Mouse (Mus musculus) cerebellum, adult 2 months (tissue): ENCODE measurements around the gene Abca4. TPM values are rescaled to one million over a fixed set of nuclear protein-coding genes. Genes with fewer than 3 reads are reported as not detected.

Source experiments
- DNase-seq, 2 experiments: peaks; one replicate each; pipeline ENCODE4 v3.0.0; 2021
- H3K27ac ChIP-seq: fragments of 200-500 bp; 2 replicates; pipeline ENCODE4 v1.5.1; 2012; ENCODE audit warnings: low read length, control low read depth, inconsistent platforms; ENCODE audit not compliant: insufficient read depth
- H3K27me3 ChIP-seq: fragments of 200-500 bp; 2 replicates; pipeline ENCODE4 v1.6.1; 2012; ENCODE audit warnings: inconsistent platforms, mild to moderate bottlenecking, low read length, moderate library complexity; ENCODE audit not compliant: control insufficient read depth, insufficient read depth
- H3K4me1 ChIP-seq: fragments of 200-500 bp; 2 replicates; pipeline ENCODE4 v1.6.1; 2011; ENCODE audit warnings: low read length; ENCODE audit not compliant: control insufficient read depth, insufficient read depth
- H3K4me3 ChIP-seq: fragments of 200-500 bp; replicated peaks from 2 replicates; pipeline ENCODE3; 2011; ENCODE audit warnings: mild to moderate bottlenecking, low read depth, low read length, control low read depth; ENCODE audit not compliant: insufficient read depth
- CTCF ChIP-seq: fragments of 200-500 bp; IDR thresholded peaks from 2 replicates; pipeline ENCODE4 v1.5.1; 2011; ENCODE audit warnings: low read depth, mild to moderate bottlenecking, control low read depth, low read length, moderate library complexity, borderline replicate concordance; ENCODE audit not compliant: insufficient read depth
- POLR2A ChIP-seq: fragments of 200-500 bp; IDR thresholded peaks from 2 replicates; pipeline ENCODE4 v1.6.1; 2011; ENCODE audit warnings: low read length, control low read depth, borderline replicate concordance; ENCODE audit not compliant: insufficient read depth
- WGBS: fragments of 180-500 bp; shearing (Covaris S2); methylation state at CpG from one replicate; pipeline ENCODE4 v1.1.7; 2018; 5-methylcytosine and 5-hydroxymethylcytosine counted together
- polyA plus RNA-seq: library from polyadenylated mRNA; depleted of rRNA; stranded (reverse); fragments of >200 nt; gene quantifications from 2 replicates; pipeline ENCODE4 v1.2.3, GENCODE M21; 2012

The Abca4 gene
- polyA plus RNA-seq, 1 experiment: 2.3 TPM

GRCm38 (mm10) chr3:122169616-122170178, 125.5 kb downstream of the Abca4 start:
- Histone ChIP-seq H3K4me1 (peaks cover 11% of the 10 kb centered on the region), H3K4me3 (no peak overlapping the region), H3K27ac (no peak overlapping the region), H3K27me3 (no peaks in the 10 kb centered on the region)
- peak; percentile 79 to 85 for DNase-seq
- WGBS: 34% methylated on average over 10 of the region's 10 CpGs
- TF ChIP-seq POLR2A (no peak), CTCF (peak; percentile 94)

GRCm38 (mm10) chr3:122170621-122171309, 126.5 kb downstream of the Abca4 start:
- Histone ChIP-seq H3K4me3 (no peak overlapping the region), H3K4me1 (peaks cover 14% of the 10 kb centered on the region), H3K27ac (no peak overlapping the region), H3K27me3 (no peaks in the 10 kb centered on the region)
- peak; percentile 28 to 32 for DNase-seq
- 37% methylated on average over 10 of the region's 10 CpGs for WGBS
- TF ChIP-seq POLR2A (no peak), CTCF (no peak)

DNA sequence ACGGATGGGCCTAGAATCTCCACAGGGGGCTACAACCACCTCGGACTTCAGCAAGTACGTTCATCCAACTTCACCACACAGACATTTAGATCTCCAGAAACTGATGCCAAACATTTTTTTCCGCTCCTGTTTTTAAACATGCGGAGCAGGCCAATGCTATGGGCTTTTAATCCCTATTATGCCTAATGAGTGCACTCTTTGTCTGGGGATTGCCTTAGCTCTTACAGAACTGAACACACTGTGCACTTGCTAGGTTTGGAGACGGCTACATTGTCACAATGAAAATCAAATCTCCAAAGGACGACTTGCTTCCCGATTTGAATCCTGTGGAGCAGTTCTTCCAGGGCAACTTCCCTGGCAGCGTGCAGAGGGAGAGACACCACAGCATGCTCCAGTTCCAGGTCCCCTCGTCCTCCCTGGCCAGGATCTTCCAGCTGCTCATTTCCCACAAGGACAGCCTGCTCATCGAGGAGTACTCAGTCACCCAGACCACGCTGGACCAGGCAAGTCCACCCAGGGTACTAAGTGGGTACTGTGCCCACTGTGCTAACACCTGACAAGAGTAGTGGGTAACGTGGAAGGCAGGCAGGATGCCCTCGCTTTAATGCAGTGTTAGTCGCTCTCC, 129.4 kb downstream of the Abca4 start:
- no peak for TF ChIP-seq CTCF
- TF ChIP-seq POLR2A: no peak
- Histone ChIP-seq H3K27me3 (no peaks in the 10 kb centered on the region), H3K4me3 (no peak overlapping the region), H3K4me1 (peaks cover 27% of the 10 kb centered on the region), H3K27ac (no peak overlapping the region)
- 59% methylated on average over 15 of the region's 15 CpGs for WGBS
- DNase-seq: no peak

- TF ChIP-seq CTCF: no peak
- Histone ChIP-seq H3K27me3 (no peaks in the 10 kb centered on the region), H3K4me3 (no peak overlapping the region), H3K27ac (no peak overlapping the region), H3K4me1 (peaks cover 21% of the 10 kb centered on the region)
- WGBS: 36% methylated on average over 6 of the region's 6 CpGs
- DNase-seq: peak in 1 of 2 experiments; percentile 28
Observed at GRCm38 (mm10) chr3:122176018-122176417, 131.8 kb downstream of the Abca4 start.

DNA sequence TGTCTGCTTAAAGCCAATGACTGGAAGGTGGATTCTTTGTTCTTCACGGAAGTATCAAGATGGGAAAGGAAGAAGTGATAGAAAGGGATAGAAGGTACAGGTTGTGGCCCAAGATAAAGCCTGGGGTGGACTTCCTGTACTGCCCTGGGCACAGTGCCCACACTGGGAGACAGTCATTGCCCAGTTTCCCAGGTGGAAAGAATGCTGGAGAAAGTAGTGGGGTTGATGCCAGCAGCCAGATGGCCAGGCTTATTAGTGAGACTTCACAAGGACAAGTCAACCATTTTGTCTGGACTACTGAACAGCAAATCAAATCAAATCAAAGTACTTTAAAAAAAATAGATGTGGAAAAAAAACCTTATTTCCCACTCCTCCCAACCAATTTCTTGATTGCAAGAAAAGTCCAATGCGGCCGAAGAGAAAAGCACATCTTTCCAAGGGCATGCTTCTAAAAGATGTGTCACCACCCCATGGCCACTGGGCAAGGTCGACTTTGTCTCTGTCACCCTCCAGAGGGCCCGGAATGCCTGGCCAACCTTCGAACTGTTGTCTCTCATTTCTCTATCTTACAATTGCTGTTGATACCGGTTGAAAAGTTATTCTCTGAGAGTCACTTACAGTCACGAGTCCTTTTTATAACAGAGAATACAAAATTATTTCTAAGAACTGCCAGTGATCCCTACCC, 132.6 kb downstream of the Abca4 start:
- TF ChIP-seq POLR2A (no peak), CTCF (no peak)
- peak; percentile 94 to 98 for DNase-seq
- no peak overlapping the region for H3K4me3 ChIP-seq
- whole genome bisulfite sequencing: 19% methylated on average over 8 of the region's 8 CpGs
- no peaks in the 10 kb centered on the region for H3K27me3 ChIP-seq
- peak overlapping the region; percentile 59 for H3K27ac ChIP-seq
- H3K4me1 ChIP-seq: peaks cover 20% of the 10 kb centered on the region

GRCm38 (mm10) chr3:122184109-122184508, 139.9 kb downstream of the Abca4 start:
- 82% methylated on average over 11 of the region's 11 CpGs for WGBS
- no peaks in the 10 kb centered on the region for H3K27me3 ChIP-seq
- TF ChIP-seq POLR2A (no peak), CTCF (no peak)
- no peak overlapping the region for H3K4me3 ChIP-seq
- peaks cover 4% of the 10 kb centered on the region for H3K4me1 ChIP-seq
- H3K27ac ChIP-seq: no peak overlapping the region
- no peak for DNase-seq

- no peaks in the 10 kb centered on the region for H3K27me3 ChIP-seq
- TF ChIP-seq POLR2A (no peak), CTCF (no peak)
- 91% methylated on average over 1 of the region's 1 CpGs for WGBS
- no peak for DNase-seq
- peaks cover 4% of the 10 kb centered on the region for H3K4me1 ChIP-seq
- no peak overlapping the region for H3K4me3 ChIP-seq
- no peak overlapping the region for H3K27ac ChIP-seq
Observed at GRCm38 (mm10) chr3:122186975-122187374, 142.7 kb downstream of the Abca4 start.
